ENCODE assay signal across 10 mouse cellular contexts in genomic region chr5:138990659-138991380, GRCm38 (mm10). TPM values are rescaled to one million over a fixed set of nuclear protein-coding genes. Genes with fewer than 3 reads are reported as not detected.
DNase-seq lines count a peak whose midpoint lies in the region; ATAC-seq lines count a peak whose summit lies in the region.
"Had no signal": no experiment of that assay in that cellular context is flagged by ENCODE, and none has a peak within 500 bp of the region (broad histone marks: within the 10 kb centered on the region; RNA-seq: fewer than 3 reads in every experiment).

No protein-coding gene starts in this region.

- H3K27me3 ChIP-seq in kidney, embryonic 14.5 days (ENCODE audit: control insufficient read depth, insufficient read depth, low read length) = peaks cover 6% of the 10 kb centered on the region
- H3K27me3 ChIP-seq in lung, embryonic 15.5 days = peaks cover 31% of the 10 kb centered on the region

- 41% methylated on average over 7 of the region's 7 CpGs for WGBS in kidney, embryonic 14.5 days
- 39% methylated on average over 7 of the region's 7 CpGs for WGBS in lung, embryonic 15.5 days

- no peak overlapping the region for H3K4me3 ChIP-seq in kidney, embryonic 14.5 days (ENCODE audit: low read length)
- H3K4me3 ChIP-seq in lung, embryonic 15.5 days = no peak overlapping the region
- H3K4me3 ChIP-seq: midbrain, embryonic 12.5 days had no signal

- no peak overlapping the region; the same call in 1 of the 2 replicates for H3K9ac ChIP-seq in kidney, embryonic 14.5 days (ENCODE audit: low read depth, low read length)
- H3K9ac ChIP-seq in lung, embryonic 15.5 days = no peak overlapping the region
- H3K9ac ChIP-seq: midbrain, embryonic 12.5 days had no signal

- peaks cover 21% of the 10 kb centered on the region for H3K36me3 ChIP-seq in kidney, embryonic 14.5 days (ENCODE audit: control insufficient read depth, insufficient read depth, low read length)
- H3K36me3 ChIP-seq in lung, embryonic 15.5 days = peaks cover 20% of the 10 kb centered on the region
- H3K36me3 ChIP-seq: midbrain, embryonic 12.5 days had no signal

- H3K4me1 ChIP-seq in kidney, embryonic 14.5 days (ENCODE audit: control insufficient read depth, insufficient read depth, low read length) = peaks cover 32% of the 10 kb centered on the region
- peaks cover 69% of the 10 kb centered on the region for H3K4me1 ChIP-seq in lung, embryonic 15.5 days

- H3K9me3 ChIP-seq in kidney, embryonic 14.5 days (ENCODE audit: control insufficient read depth, low read length) = no peaks in the 10 kb centered on the region
- no peaks in the 10 kb centered on the region for H3K9me3 ChIP-seq in lung, embryonic 15.5 days
- H3K9me3 ChIP-seq: midbrain, embryonic 12.5 days had no signal

- ATAC-seq in kidney, embryonic 14.5 days (ENCODE audit: low FRiP score, low TSS enrichment) = no peak
- no peak for ATAC-seq in lung, embryonic 15.5 days (ENCODE audit: borderline replicate concordance, extremely low read depth, low FRiP score, low TSS enrichment)

- no peak overlapping the region; the same call in 1 of the 2 replicates for H3K4me2 ChIP-seq in kidney, embryonic 14.5 days (replicated peaks; ENCODE audit: low read depth, low read length)
- peak overlapping the region; percentile 16; the same call in 1 of the 2 replicates for H3K4me2 ChIP-seq in lung, embryonic 15.5 days
- H3K4me2 ChIP-seq: midbrain, embryonic 12.5 days had no signal

- no peak overlapping the region for H3K27ac ChIP-seq in kidney, embryonic 14.5 days (ENCODE audit: low read depth, low read length)
- H3K27ac ChIP-seq in lung, embryonic 15.5 days = no peak overlapping the region; the same call in 1 of the 2 replicates
- H3K27ac ChIP-seq: midbrain, embryonic 12.5 days had no signal

- peak; percentile 43 for DNase-seq in kidney, adult 11 months
- DNase-seq in adrenal gland, adult 18-20 months (ENCODE audit: low spot score in 2 of 2) = peak; percentile 40 to 44
- peak; percentile 61 to 67 for DNase-seq in gastrocnemius, adult 8-10 months (ENCODE audit: low spot score in 2 of 2)
- no peak for DNase-seq in neural tube, embryonic 10.5 days (ENCODE audit: extremely low spot score, low spot score)
- no peak for DNase-seq in left cerebral cortex, adult 9 months (ENCODE audit: low spot score in 2 of 2)
- no peak for DNase-seq in right cerebral cortex, postnatal 14 days

RNA-seq across cellular contexts. Expression of gene Pdgfa, which starts 6.3 kb away (rescaled TPM):
- polyA plus RNA-seq in kidney, embryonic 14.5 days (2014; fragmentation: Nextera tagmentation; extraction: Ambion mirVana) = 57.7 and 70.2 TPM in 2 replicates
- total RNA-seq in adrenal gland, adult 18-20 months (2021) = 10 to 100 TPM; 24.6 to 34.8 TPM
- total RNA-seq in gastrocnemius, adult 8-10 months (2022) = 10 to 100 TPM; 19.8 to 32.1 (median 25.2) TPM
- 53.2 and 56.3 TPM in 2 replicates for polyA plus RNA-seq in lung, embryonic 15.5 days (2015; fragmentation: Nextera tagmentation; extraction: Ambion mirVana)
- total RNA-seq: MEL had no signal

Comparison
In these comparisons a context has a peak if more than half of its experiments do, and no peak if none do; other contexts are left out.
1. DNase-seq: peak in kidney, adult 11 months (single experiment), adrenal gland, adult 18-20 months (2 of 2) and gastrocnemius, adult 8-10 months (2 of 2); none in neural tube, embryonic 10.5 days (single experiment), left cerebral cortex, adult 9 months (0 of 2) and right cerebral cortex, postnatal 14 days (single experiment).